Comparison of ENCODE assay signal across 7 mouse cellular contexts in genomic region chr16:8738542-8739514, GRCm38 (mm10). TPM values are rescaled to one million over a fixed set of nuclear protein-coding genes. Genes with fewer than 3 reads are reported as not detected.
DNase-seq lines count a peak whose midpoint lies in the region; ATAC-seq lines count a peak whose summit lies in the region.

No protein-coding gene starts in this region.

- no peaks in the 10 kb centered on the region for H3K36me3 ChIP-seq in embryonic facial prominence, embryonic 11.5 days (replicated peaks; ENCODE audit: control insufficient read depth, insufficient read depth, low read depth, low read length)
- 0 out of 2 replicates have a peak, but pooled peaks cover 3% of the 10 kb centered on the region for H3K36me3 ChIP-seq in limb, embryonic 12.5 days
- no peaks in the 10 kb centered on the region for H3K36me3 ChIP-seq in midbrain, embryonic 14.5 days (ENCODE audit: control insufficient read depth, insufficient read depth, low read length)

- peak; percentile 91 for ATAC-seq in embryonic facial prominence, embryonic 11.5 days (replicated peaks; ENCODE audit: insufficient number of reproducible peaks, low FRiP score, low TSS enrichment, low read depth)
- peak; percentile 90 for ATAC-seq in limb, embryonic 12.5 days (ENCODE audit: insufficient number of reproducible peaks, insufficient read depth, low FRiP score, low TSS enrichment, low read depth)
- ATAC-seq in midbrain, embryonic 14.5 days (ENCODE audit: low FRiP score, low TSS enrichment) = peak; percentile 91

- H3K4me2 ChIP-seq in embryonic facial prominence, embryonic 11.5 days (ENCODE audit: low read depth, low read length) = peak overlapping the region; percentile 79
- peak overlapping the region; percentile 64 for H3K4me2 ChIP-seq in limb, embryonic 12.5 days
- H3K4me2 ChIP-seq in midbrain, embryonic 14.5 days (ENCODE audit: low read length) = peak overlapping the region; percentile 63

- H3K27me3 ChIP-seq in embryonic facial prominence, embryonic 11.5 days (ENCODE audit: control insufficient read depth, insufficient read depth, low read length) = no peaks in the 10 kb centered on the region
- H3K27me3 ChIP-seq in limb, embryonic 12.5 days = no peaks in the 10 kb centered on the region
- no peaks in the 10 kb centered on the region for H3K27me3 ChIP-seq in midbrain, embryonic 14.5 days (ENCODE audit: control insufficient read depth, insufficient read depth, low read length)

- DNase-seq in adrenal gland, postnatal 25 days = peak; percentile 94
- peak; percentile 94 for DNase-seq in embryonic facial prominence, embryonic 11.5 days (ENCODE audit: low spot score)
- peak; percentile 93 for DNase-seq in heart, adult 18-20 months
- DNase-seq in kidney, adult 18-20 months = peak; percentile 90
- peak; percentile 97 for DNase-seq in midbrain, embryonic 14.5 days
- peak; percentile 83 for DNase-seq in spleen, adult 12 weeks (ENCODE audit: low spot score)

- 3% methylated on average over 65 of the region's 126 CpGs for WGBS in embryonic facial prominence, embryonic 11.5 days
- WGBS in limb, embryonic 12.5 days = 2% methylated on average over 87 of the region's 126 CpGs
- WGBS in midbrain, embryonic 14.5 days = 2% methylated on average over 91 of the region's 126 CpGs

- peak overlapping the region; percentile 99 for H3K4me3 ChIP-seq in embryonic facial prominence, embryonic 11.5 days (ENCODE audit: low read depth, low read length)
- H3K4me3 ChIP-seq in limb, embryonic 12.5 days (replicated peaks) = peak overlapping the region; percentile 98
- H3K4me3 ChIP-seq in midbrain, embryonic 14.5 days (replicated peaks; ENCODE audit: low read depth, low read length) = peak overlapping the region; percentile 61

- 0 out of 2 replicates have a peak, but pooled peaks cover 8% of the 10 kb centered on the region for H3K4me1 ChIP-seq in embryonic facial prominence, embryonic 11.5 days (ENCODE audit: control insufficient read depth, insufficient read depth, low read length)
- peaks cover 37% of the 10 kb centered on the region for H3K4me1 ChIP-seq in limb, embryonic 12.5 days (replicated peaks)
- H3K4me1 ChIP-seq in midbrain, embryonic 14.5 days (ENCODE audit: control insufficient read depth, insufficient read depth, low read length) = peaks cover 25% of the 10 kb centered on the region

- peak overlapping the region; percentile 97 for H3K9ac ChIP-seq in embryonic facial prominence, embryonic 11.5 days (replicated peaks; ENCODE audit: low read length)
- H3K9ac ChIP-seq in limb, embryonic 12.5 days (replicated peaks) = peak overlapping the region; percentile 92
- peak overlapping the region; percentile 95 for H3K9ac ChIP-seq in midbrain, embryonic 14.5 days (replicated peaks; ENCODE audit: low read length)

- peak overlapping the region; percentile 85 for H3K27ac ChIP-seq in embryonic facial prominence, embryonic 11.5 days (replicated peaks; ENCODE audit: low read depth, low read length)
- peak overlapping the region; percentile 93 for H3K27ac ChIP-seq in limb, embryonic 12.5 days
- H3K27ac ChIP-seq in midbrain, embryonic 14.5 days (replicated peaks; ENCODE audit: low read depth, low read length) = peak overlapping the region; percentile 96

- H3K9me3 ChIP-seq in embryonic facial prominence, embryonic 11.5 days (replicated peaks; ENCODE audit: control insufficient read depth, low read length) = no peaks in the 10 kb centered on the region
- no peaks in the 10 kb centered on the region for H3K9me3 ChIP-seq in limb, embryonic 12.5 days
- no peaks in the 10 kb centered on the region for H3K9me3 ChIP-seq in midbrain, embryonic 14.5 days (ENCODE audit: control insufficient read depth, low read length)

RNA-seq across cellular contexts. Expression of gene Usp7, which starts 53.3 kb away (rescaled TPM):
- total RNA-seq in adrenal gland, postnatal 25 days (2021) = 112 and 133 TPM in 2 replicates
- polyA plus RNA-seq in embryonic facial prominence, embryonic 11.5 days (2014; fragmentation: Nextera tagmentation; extraction: Ambion mirVana) = 34.9 and 40.2 TPM in 2 replicates
- 10 to 100 TPM; 41.3 to 49.2 TPM for total RNA-seq in heart, adult 18-20 months (2021)
- 33.5 and 38.4 TPM in 2 replicates for polyA plus RNA-seq in limb, embryonic 12.5 days (2016; fragmentation: Nextera tagmentation; extraction: Ambion mirVana)
- polyA plus RNA-seq in midbrain, embryonic 14.5 days (2014; fragmentation: Nextera tagmentation; extraction: Ambion mirVana) = 49.9 and 50.0 TPM in 2 replicates

RNA-seq across cellular contexts. Expression of gene Gm5767, which starts 58.3 kb away (rescaled TPM):
- total RNA-seq in adrenal gland, postnatal 25 days (2021) = not detected in 2 replicates
- not detected in 2 replicates for polyA plus RNA-seq in embryonic facial prominence, embryonic 11.5 days (2014; fragmentation: Nextera tagmentation; extraction: Ambion mirVana)
- total RNA-seq in heart, adult 18-20 months (2021) = not detected
- not detected in 2 replicates for polyA plus RNA-seq in limb, embryonic 12.5 days (2016; fragmentation: Nextera tagmentation; extraction: Ambion mirVana)
- not detected in 2 replicates for polyA plus RNA-seq in midbrain, embryonic 14.5 days (2014; fragmentation: Nextera tagmentation; extraction: Ambion mirVana)

Comparison
In these comparisons a context has a peak if more than half of its experiments do, and no peak if none do; other contexts are left out.
1. Peak in every context shown above with its lines: DNase-seq, ATAC-seq, H3K4me3 ChIP-seq and H3K27ac ChIP-seq.